Mouse (Mus musculus): Measurements from ENCODE around the gene Appbp2.
"Not testable (repeated sequence)": the region's sequence is repeated elsewhere in the genome, so short reads cannot be mapped to it uniquely, and the experiment has no call there.

Appbp2 gene

DNA sequence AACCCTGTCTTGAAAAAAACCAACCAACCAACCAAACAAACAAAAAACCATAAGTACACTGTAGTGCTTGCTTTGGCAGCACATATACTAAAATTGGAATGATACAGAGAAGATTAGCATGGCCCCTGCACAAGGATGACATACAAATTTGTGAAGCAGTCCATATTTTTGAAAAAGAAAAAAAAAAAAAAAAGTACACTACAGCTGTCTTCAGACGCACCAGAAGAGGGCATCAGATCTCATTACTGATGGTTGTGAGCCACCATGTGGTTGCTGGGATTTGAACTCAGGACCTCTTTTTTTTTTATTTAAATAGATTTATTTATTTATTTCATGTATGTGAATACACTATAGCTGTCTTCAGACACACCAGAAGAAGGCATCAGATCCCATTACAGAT lies 71.9 kb downstream of the Appbp2 start:
- not testable (repeated sequence) for DNase-seq (ENCODE audit: low read depth, low spot score)

DNA sequence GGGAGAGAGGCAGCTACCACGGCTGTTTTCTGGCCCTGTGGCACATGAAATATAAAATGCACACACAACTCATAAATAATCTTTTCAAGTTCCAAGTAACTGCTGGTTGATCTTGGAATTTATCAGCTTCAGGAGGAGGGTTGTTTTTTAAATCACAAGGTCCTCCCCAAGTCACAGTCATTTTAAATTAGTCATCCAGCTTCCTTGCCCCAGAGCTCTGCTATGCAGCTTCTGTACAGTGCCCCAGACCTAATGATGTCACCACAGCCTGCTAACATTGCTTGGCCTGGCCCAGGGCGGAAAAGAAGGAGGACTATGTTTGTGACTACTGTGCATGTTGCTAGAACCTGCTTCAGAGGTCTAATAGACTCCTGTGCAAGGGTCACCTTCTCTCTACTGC lies 77.6 kb downstream of the Appbp2 start:
- DNase-seq (ENCODE audit: low read depth, low spot score) = no peak

DNA sequence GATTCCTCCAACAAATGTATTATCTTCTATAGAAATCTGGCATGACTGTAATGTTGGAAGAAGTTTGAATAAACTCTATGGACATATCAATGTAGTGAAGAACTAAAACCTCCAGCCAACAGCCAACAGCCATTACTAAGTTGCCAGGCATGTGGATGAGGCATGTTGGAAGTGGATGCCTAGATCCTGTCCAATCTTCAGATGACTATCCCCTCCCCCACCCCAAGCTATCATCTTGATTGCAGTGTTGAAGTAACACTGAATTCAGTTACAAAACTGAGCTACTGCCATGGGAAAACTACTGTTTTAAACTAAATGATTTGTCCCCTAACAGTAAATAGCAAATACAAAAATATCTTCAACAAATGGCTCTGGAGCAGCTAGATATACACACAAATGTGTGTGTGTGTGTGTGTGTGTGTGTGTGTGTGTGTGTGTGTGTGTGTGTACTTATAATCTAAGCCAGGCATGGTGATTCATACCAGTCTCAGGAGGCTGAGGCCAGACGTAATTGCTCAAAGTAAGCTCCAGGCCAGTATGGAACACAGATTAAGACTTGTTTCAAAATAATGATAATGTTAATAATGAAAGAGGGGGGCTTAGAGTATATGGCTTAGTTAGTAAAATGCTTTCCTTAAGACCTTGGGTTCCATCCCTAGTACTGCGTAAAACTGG lies 82.5 kb downstream of the Appbp2 start:
- DNase-seq (ENCODE audit: low read depth, low spot score) = no peak

DNA sequence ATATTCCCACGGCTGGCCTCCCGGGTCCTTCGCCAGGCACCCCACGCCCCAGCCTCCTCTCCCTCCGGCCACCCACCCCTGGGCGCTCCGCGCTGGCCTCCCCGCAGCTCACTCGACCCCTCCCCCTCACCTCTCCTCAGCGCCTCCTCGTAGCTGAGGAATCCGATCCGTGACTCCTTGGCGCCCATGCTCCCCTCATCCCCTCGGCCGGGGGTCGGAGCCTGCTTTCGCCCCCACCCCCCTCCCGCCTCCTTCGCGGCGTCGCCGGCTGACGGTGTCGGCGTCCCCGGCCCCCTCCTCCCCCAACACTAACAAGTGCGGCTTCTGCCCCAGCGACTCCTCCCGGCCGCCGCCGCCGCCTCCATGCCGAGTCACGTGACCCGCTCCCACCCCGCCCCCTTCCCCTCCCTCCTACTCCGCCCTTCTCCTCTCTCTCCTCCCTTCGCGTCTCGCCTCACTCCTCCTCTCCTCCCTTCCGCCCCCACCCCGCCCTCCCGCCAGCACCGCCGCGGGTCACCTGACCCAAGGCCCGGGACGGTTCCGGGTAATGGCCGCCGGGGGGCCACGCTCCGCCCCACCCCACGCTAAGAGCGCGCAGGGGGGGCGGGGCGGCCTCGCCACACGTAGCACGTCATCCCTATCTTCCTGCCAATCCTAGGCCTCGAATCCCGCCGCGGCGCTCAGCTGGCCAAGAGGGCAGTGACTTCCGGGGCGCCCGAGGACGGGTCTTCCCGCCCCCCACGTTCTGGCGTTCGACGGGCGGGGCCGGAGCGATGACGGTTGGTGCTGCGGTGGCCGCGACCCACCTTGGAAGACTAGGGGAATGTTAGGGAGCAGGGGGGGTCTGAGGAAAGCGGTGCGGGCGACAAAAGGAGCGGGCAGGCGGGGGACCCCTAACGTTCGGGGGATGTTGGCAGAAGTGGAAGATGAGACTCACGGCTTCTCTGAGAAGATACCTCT lies 95.1 kb downstream of the Appbp2 start, which contains the start of gene Usp32:
Gene Usp32, minus strand, starts transcription at position 581 of the 960 bp plus-strand sequence.
- peak; percentile 99 for DNase-seq (ENCODE audit: low read depth, low spot score)

DNA sequence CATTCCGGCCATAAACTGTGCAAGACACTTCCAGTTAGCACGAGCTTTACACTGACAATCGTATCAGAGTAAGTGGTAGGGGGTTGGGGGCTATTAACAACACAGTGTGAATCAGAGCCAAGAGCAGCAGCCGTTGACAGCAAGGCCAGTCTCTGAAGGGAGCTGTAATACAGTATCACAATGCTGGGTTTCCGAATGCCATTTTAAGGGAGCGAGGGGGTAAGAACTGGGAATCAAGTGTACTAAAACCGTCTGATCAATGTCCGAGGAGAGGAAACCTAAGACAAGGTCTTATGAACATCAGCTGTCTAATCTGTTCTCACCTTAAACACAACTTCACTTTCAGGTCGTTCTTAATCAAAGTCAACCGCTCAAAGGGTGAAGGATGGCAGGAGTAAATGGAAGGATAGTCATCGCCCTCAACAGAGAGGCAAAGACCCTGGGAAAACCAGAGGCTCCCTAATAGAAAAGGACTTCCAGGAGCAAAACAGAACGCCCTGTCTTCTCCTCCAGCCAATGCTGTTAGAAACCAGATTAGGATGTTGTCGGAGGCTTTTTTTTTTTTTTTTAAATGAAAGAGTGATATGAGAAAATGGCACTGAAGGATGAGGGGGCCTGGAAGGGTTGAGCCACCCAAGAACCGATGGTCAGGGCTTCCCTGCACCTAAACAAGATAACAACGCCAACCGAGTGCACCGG lies 96.0 kb downstream of the Appbp2 start:
- DNase-seq (ENCODE audit: low read depth, low spot score) = peak; percentile 8
